Mouse (Mus musculus) monocyte, adult 5-6 weeks (primary cell): ENCODE data around the gene Atp2a1. TPM values are rescaled to one million over a fixed set of nuclear protein-coding genes. Genes with fewer than 3 reads are reported as not detected.
A peak's percentile ranks its signal among the peaks of the same experiment; 100 is the strongest.

Source experiments
- ATAC-seq: fragments of 153-309, 156-312 bp; replicated peaks from 2 replicates; pipeline ENCODE4 v1.8.0; 2017; ENCODE audit warnings: mild to moderate bottlenecking; ENCODE audit not compliant: low TSS enrichment, insufficient number of reproducible peaks, severe bottlenecking, poor library complexity, low FRiP score
- total RNA-seq: library from RNA; stranded (forward); fragments of 200-1000, 200-491, 200-594 nt; gene quantifications from 3 replicates; pipeline ENCODE4 v1.2.3, GENCODE M21; 2017

The Atp2a1 gene
- total RNA-seq, 1 experiment from 2014 or later: 0.10 TPM

GRCm38 (mm10) chr7:126474486-126474955 lies 11.6 kb upstream of the Atp2a1 start:
- no peak for ATAC-seq

GRCm38 (mm10) chr7:126473470-126474086 lies 10.7 kb upstream of the Atp2a1 start:
- no peak for ATAC-seq

GRCm38 (mm10) chr7:126472713-126473112 lies 9.8 kb upstream of the Atp2a1 start:
- ATAC-seq: no peak

- no peak for ATAC-seq
Measured at GRCm38 (mm10) chr7:126472306-126472705, 9.4 kb upstream of the Atp2a1 start.

- no peak for ATAC-seq
Measured at GRCm38 (mm10) chr7:126471853-126472252, 8.9 kb upstream of the Atp2a1 start.

- ATAC-seq: no peak
Measured at GRCm38 (mm10) chr7:126471361-126471760, 8.5 kb upstream of the Atp2a1 start.

- peak; percentile 34; the same call in 1 of the 2 replicates for ATAC-seq
Measured at GRCm38 (mm10) chr7:126470077-126470476, 7.2 kb upstream of the Atp2a1 start.

- ATAC-seq: no peak
Measured at GRCm38 (mm10) chr7:126467834-126468627, 5.1 kb upstream of the Atp2a1 start.

- ATAC-seq: no peak
Measured at GRCm38 (mm10) chr7:126467271-126467670, 4.4 kb upstream of the Atp2a1 start.

- no peak for ATAC-seq
Measured at GRCm38 (mm10) chr7:126466707-126467106, 3.8 kb upstream of the Atp2a1 start.

- no peak for ATAC-seq
Measured at GRCm38 (mm10) chr7:126466116-126466515, 3.2 kb upstream of the Atp2a1 start.

- ATAC-seq: no peak
Measured at GRCm38 (mm10) chr7:126465246-126466030, 2.5 kb upstream of the Atp2a1 start.

- no peak for ATAC-seq
Measured at GRCm38 (mm10) chr7:126464836-126465235, 1.9 kb upstream of the Atp2a1 start.

GRCm38 (mm10) chr7:126464121-126464520 lies 1.2 kb upstream of the Atp2a1 start:
- peak; percentile 25; the same call in 1 of the 2 replicates for ATAC-seq

- ATAC-seq: no peak
Measured at GRCm38 (mm10) chr7:126463547-126463946, 639 bp upstream of the Atp2a1 start.

GRCm38 (mm10) chr7:126461626-126462025 lies 1.3 kb downstream of the Atp2a1 start:
- no peak for ATAC-seq

- ATAC-seq: no peak
Measured at GRCm38 (mm10) chr7:126460623-126461399, 2.1 kb downstream of the Atp2a1 start.

- no peak for ATAC-seq
Measured at GRCm38 (mm10) chr7:126458844-126459618, 3.9 kb downstream of the Atp2a1 start.
